Mouse (Mus musculus): ENCODE measurements around the gene Clmn.

Gene Clmn

GRCm38 (mm10) chr12:104797905-104798304 is 67.0 kb downstream of the Clmn start:
- Histone ChIP-seq H3K4me3 (replicated peaks; ENCODE audit: low read length) (no peak overlapping the region), H3K27me3 (ENCODE audit: insufficient read depth, low read length) (no peaks in the 10 kb centered on the region), H3K36me3 (ENCODE audit: insufficient read depth, low read length) (no peaks in the 10 kb centered on the region), H3K9me3 (ENCODE audit: low read length) (peaks cover 4% of the 10 kb centered on the region), H3K4me1 (replicated peaks; ENCODE audit: low read depth, low read length) (peaks cover 28% of the 10 kb centered on the region)
- TF ChIP-seq NANOG (IDR thresholded peaks at IDR 0.05; ENCODE audit: borderline replicate concordance, low read length) (no peak), CTCF (conservative IDR thresholded peaks at IDR 0.05; ENCODE audit: low read length) (no peak), POU5F1 (IDR thresholded peaks at IDR 0.05; ENCODE audit: borderline replicate concordance, low read length) (no peak)

- no peak overlapping the region for H3K4me3 ChIP-seq (replicated peaks; ENCODE audit: low read length)
- TF ChIP-seq POU5F1 (IDR thresholded peaks at IDR 0.05; ENCODE audit: borderline replicate concordance, low read length): no peak
- TF ChIP-seq CTCF (conservative IDR thresholded peaks at IDR 0.05; ENCODE audit: low read length): peak; percentile 94
- peaks cover 4% of the 10 kb centered on the region for H3K9me3 ChIP-seq (ENCODE audit: low read length)
- H3K36me3 ChIP-seq (ENCODE audit: insufficient read depth, low read length): no peaks in the 10 kb centered on the region
- no peaks in the 10 kb centered on the region for H3K27me3 ChIP-seq (ENCODE audit: insufficient read depth, low read length)
- peaks cover 23% of the 10 kb centered on the region for H3K4me1 ChIP-seq (replicated peaks; ENCODE audit: low read depth, low read length)
Observed at GRCm38 (mm10) chr12:104796635-104797378, 68.1 kb downstream of the Clmn start.

GRCm38 (mm10) chr12:104794957-104795356 is 69.9 kb downstream of the Clmn start:
- no peak for TF ChIP-seq CTCF (conservative IDR thresholded peaks at IDR 0.05; ENCODE audit: low read length)
- TF ChIP-seq NANOG (IDR thresholded peaks at IDR 0.05; ENCODE audit: borderline replicate concordance, low read length): 0 out of 2 replicates have a peak, but pooled peaks have one; percentile 22
- no peak for TF ChIP-seq POU5F1 (IDR thresholded peaks at IDR 0.05; ENCODE audit: borderline replicate concordance, low read length)
- no peaks in the 10 kb centered on the region for H3K27me3 ChIP-seq (ENCODE audit: insufficient read depth, low read length)
- no peak overlapping the region for H3K4me3 ChIP-seq (replicated peaks; ENCODE audit: low read length)
- 0 out of 2 replicates have a peak, but pooled peaks cover under 1% of the 10 kb centered on the region for H3K36me3 ChIP-seq (ENCODE audit: insufficient read depth, low read length)
- H3K4me1 ChIP-seq (replicated peaks; ENCODE audit: low read depth, low read length): peaks cover 17% of the 10 kb centered on the region
- peaks cover 4% of the 10 kb centered on the region for H3K9me3 ChIP-seq (ENCODE audit: low read length)

GRCm38 (mm10) chr12:104793486-104793885 is 71.4 kb downstream of the Clmn start:
- Histone ChIP-seq H3K9me3 (ENCODE audit: low read length) (no peaks in the 10 kb centered on the region), H3K4me3 (replicated peaks; ENCODE audit: low read length) (no peak overlapping the region), H3K4me1 (replicated peaks; ENCODE audit: low read depth, low read length) (peaks cover 31% of the 10 kb centered on the region), H3K27me3 (ENCODE audit: insufficient read depth, low read length) (no peaks in the 10 kb centered on the region), H3K36me3 (ENCODE audit: insufficient read depth, low read length) (peaks cover 5% of the 10 kb centered on the region; the same call in 1 of the 2 replicates)
- TF ChIP-seq CTCF (conservative IDR thresholded peaks at IDR 0.05; ENCODE audit: low read length) (no peak), POU5F1 (IDR thresholded peaks at IDR 0.05; ENCODE audit: borderline replicate concordance, low read length) (no peak), NANOG (IDR thresholded peaks at IDR 0.05; ENCODE audit: borderline replicate concordance, low read length) (no peak)

GRCm38 (mm10) chr12:104777603-104778002 is 87.3 kb downstream of the Clmn start:
- Histone ChIP-seq H3K4me3 (replicated peaks; ENCODE audit: low read length) (no peak overlapping the region), H3K4me1 (replicated peaks; ENCODE audit: low read depth, low read length) (peaks cover 12% of the 10 kb centered on the region; the same call in 1 of the 2 replicates), H3K36me3 (ENCODE audit: insufficient read depth, low read length) (peaks cover 32% of the 10 kb centered on the region), H3K9me3 (ENCODE audit: low read length) (no peaks in the 10 kb centered on the region), H3K27me3 (ENCODE audit: insufficient read depth, low read length) (no peaks in the 10 kb centered on the region)
- TF ChIP-seq NANOG (IDR thresholded peaks at IDR 0.05; ENCODE audit: borderline replicate concordance, low read length): no peak
- no peak for TF ChIP-seq POU5F1 (IDR thresholded peaks at IDR 0.05; ENCODE audit: borderline replicate concordance, low read length)
- TF ChIP-seq CTCF (conservative IDR thresholded peaks at IDR 0.05; ENCODE audit: low read length): no peak

GRCm38 (mm10) chr12:104771941-104772340 is 92.9 kb downstream of the Clmn start:
- no peaks in the 10 kb centered on the region for H3K9me3 ChIP-seq (ENCODE audit: low read length)
- TF ChIP-seq CTCF (conservative IDR thresholded peaks at IDR 0.05; ENCODE audit: low read length) (no peak), NANOG (IDR thresholded peaks at IDR 0.05; ENCODE audit: borderline replicate concordance, low read length) (no peak), POU5F1 (IDR thresholded peaks at IDR 0.05; ENCODE audit: borderline replicate concordance, low read length) (no peak)
- no peak overlapping the region for H3K4me3 ChIP-seq (replicated peaks; ENCODE audit: low read length)
- H3K27me3 ChIP-seq (ENCODE audit: insufficient read depth, low read length): no peaks in the 10 kb centered on the region
- H3K36me3 ChIP-seq (ENCODE audit: insufficient read depth, low read length): peaks cover 11% of the 10 kb centered on the region; the same call in 1 of the 2 replicates
- H3K4me1 ChIP-seq (replicated peaks; ENCODE audit: low read depth, low read length): peaks cover 47% of the 10 kb centered on the region

GRCm38 (mm10) chr12:104769201-104769785 is 95.6 kb downstream of the Clmn start:
- Histone ChIP-seq H3K36me3 (ENCODE audit: insufficient read depth, low read length) (no peaks in the 10 kb centered on the region), H3K9me3 (ENCODE audit: low read length) (no peaks in the 10 kb centered on the region), H3K27me3 (ENCODE audit: insufficient read depth, low read length) (no peaks in the 10 kb centered on the region), H3K4me3 (replicated peaks; ENCODE audit: low read length) (no peak overlapping the region), H3K4me1 (replicated peaks; ENCODE audit: low read depth, low read length) (peaks cover 74% of the 10 kb centered on the region)
- TF ChIP-seq POU5F1 (IDR thresholded peaks at IDR 0.05; ENCODE audit: borderline replicate concordance, low read length) (no peak), CTCF (conservative IDR thresholded peaks at IDR 0.05; ENCODE audit: low read length) (no peak), NANOG (IDR thresholded peaks at IDR 0.05; ENCODE audit: borderline replicate concordance, low read length) (no peak)

- no peak overlapping the region for H3K4me3 ChIP-seq (replicated peaks; ENCODE audit: low read length)
- no peaks in the 10 kb centered on the region for H3K36me3 ChIP-seq (ENCODE audit: insufficient read depth, low read length)
- no peak for TF ChIP-seq NANOG (IDR thresholded peaks at IDR 0.05; ENCODE audit: borderline replicate concordance, low read length)
- no peak for TF ChIP-seq POU5F1 (IDR thresholded peaks at IDR 0.05; ENCODE audit: borderline replicate concordance, low read length)
- peak; percentile 62 for TF ChIP-seq CTCF (conservative IDR thresholded peaks at IDR 0.05; ENCODE audit: low read length)
- no peaks in the 10 kb centered on the region for H3K27me3 ChIP-seq (ENCODE audit: insufficient read depth, low read length)
- H3K9me3 ChIP-seq (ENCODE audit: low read length): no peaks in the 10 kb centered on the region
- H3K4me1 ChIP-seq (replicated peaks; ENCODE audit: low read depth, low read length): peaks cover 95% of the 10 kb centered on the region
Observed at GRCm38 (mm10) chr12:104767183-104767582, 97.7 kb downstream of the Clmn start.

All from E14TG2a.4 (cell line).